ENCODE assay signal across 8 mouse cellular contexts in the genomic region with DNA sequence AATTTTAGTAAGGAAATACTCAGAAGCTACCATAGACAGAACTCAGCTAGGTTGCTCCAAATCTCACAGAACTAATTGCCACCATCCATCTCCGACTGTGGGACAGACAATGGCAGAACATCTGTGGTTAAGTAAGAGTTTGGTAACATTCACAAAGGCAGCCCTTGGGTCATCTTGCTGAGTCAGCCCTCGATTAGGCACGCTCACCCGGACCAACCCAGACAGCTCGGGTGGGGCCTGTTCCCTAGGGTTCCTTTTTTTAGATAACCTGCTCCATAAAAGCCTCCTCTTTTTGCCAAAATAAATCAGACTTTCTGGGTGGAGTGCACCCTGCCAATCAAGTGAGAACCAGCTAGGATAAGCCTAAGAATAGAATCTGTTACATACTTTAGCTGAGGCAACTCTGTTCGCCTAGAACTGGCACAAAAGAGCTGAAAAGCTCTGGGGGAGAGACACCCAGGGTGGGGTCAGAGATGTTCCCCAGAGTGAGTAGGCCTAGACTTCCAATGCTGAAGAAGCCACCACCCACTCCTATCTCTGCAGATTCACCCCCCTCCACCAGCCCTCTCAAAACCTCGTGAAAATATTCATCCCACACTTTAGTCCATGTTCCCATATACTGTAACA. TPM values are rescaled to one million over a fixed set of nuclear protein-coding genes. Genes with fewer than 3 reads are reported as not detected.
DNase-seq lines count a peak whose midpoint lies in the region; ATAC-seq lines count a peak whose summit lies in the region.

No protein-coding gene starts in this region.

- no peak overlapping the region for H3K4me3 ChIP-seq in midbrain, embryonic 12.5 days
- no peak overlapping the region for H3K4me3 ChIP-seq in midbrain, embryonic 14.5 days (replicated peaks; ENCODE audit: low read depth, low read length)
- H3K4me3 ChIP-seq in heart, embryonic 12.5 days, result no peak overlapping the region

- H3K4me2 ChIP-seq in midbrain, embryonic 12.5 days (replicated peaks), result no peak overlapping the region
- no peak overlapping the region for H3K4me2 ChIP-seq in midbrain, embryonic 14.5 days (ENCODE audit: low read length)
- 0 out of 2 replicates have a peak overlapping the region, but pooled peaks have one; percentile 9 for H3K4me2 ChIP-seq in heart, embryonic 12.5 days

- H3K4me1 ChIP-seq in midbrain, embryonic 12.5 days, result peaks cover 5% of the 10 kb centered on the region; the same call in 1 of the 2 replicates
- H3K4me1 ChIP-seq in midbrain, embryonic 14.5 days (ENCODE audit: control insufficient read depth, insufficient read depth, low read length), result no peaks in the 10 kb centered on the region
- H3K4me1 ChIP-seq in heart, embryonic 12.5 days (replicated peaks), result peaks cover 86% of the 10 kb centered on the region

- no peaks in the 10 kb centered on the region for H3K9me3 ChIP-seq in midbrain, embryonic 12.5 days
- no peaks in the 10 kb centered on the region for H3K9me3 ChIP-seq in midbrain, embryonic 14.5 days (ENCODE audit: control insufficient read depth, low read length)
- no peaks in the 10 kb centered on the region for H3K9me3 ChIP-seq in heart, embryonic 12.5 days (replicated peaks)

- H3K9ac ChIP-seq in midbrain, embryonic 12.5 days (replicated peaks), result no peak overlapping the region
- H3K9ac ChIP-seq in midbrain, embryonic 14.5 days (replicated peaks; ENCODE audit: low read length), result no peak overlapping the region
- H3K9ac ChIP-seq in heart, embryonic 12.5 days, result peak overlapping the region; percentile 33; the same call in 1 of the 2 replicates

- H3K27me3 ChIP-seq in midbrain, embryonic 12.5 days, result no peaks in the 10 kb centered on the region
- H3K27me3 ChIP-seq in midbrain, embryonic 14.5 days (ENCODE audit: control insufficient read depth, insufficient read depth, low read length), result no peaks in the 10 kb centered on the region
- H3K27me3 ChIP-seq in heart, embryonic 12.5 days (replicated peaks), result no peaks in the 10 kb centered on the region

- 58% methylated on average over 7 of the region's 7 CpGs for WGBS in midbrain, embryonic 12.5 days
- 47% methylated on average over 7 of the region's 7 CpGs for WGBS in midbrain, embryonic 14.5 days
- WGBS in heart, embryonic 12.5 days, result 18% methylated on average over 7 of the region's 7 CpGs

- no peaks in the 10 kb centered on the region for H3K36me3 ChIP-seq in midbrain, embryonic 12.5 days
- no peaks in the 10 kb centered on the region for H3K36me3 ChIP-seq in midbrain, embryonic 14.5 days (ENCODE audit: control insufficient read depth, insufficient read depth, low read length)
- 0 out of 2 replicates have a peak, but pooled peaks cover 3% of the 10 kb centered on the region for H3K36me3 ChIP-seq in heart, embryonic 12.5 days

- no peak overlapping the region for H3K27ac ChIP-seq in midbrain, embryonic 12.5 days (replicated peaks)
- H3K27ac ChIP-seq in midbrain, embryonic 14.5 days (replicated peaks; ENCODE audit: low read depth, low read length), result no peak overlapping the region
- peak overlapping the region; percentile 78 for H3K27ac ChIP-seq in heart, embryonic 12.5 days (ENCODE audit: poor library complexity, severe bottlenecking)

- no peak for DNase-seq in midbrain, embryonic 14.5 days
- peak; percentile 48 for DNase-seq in adrenal gland, postnatal 25 days
- DNase-seq in lung, postnatal 36 days, result peak; percentile 79
- no peak for DNase-seq in right cerebral cortex, postnatal 25 days
- DNase-seq in cerebellum, postnatal 14 days, result no peak
- DNase-seq in left cerebral cortex, adult 18-20 months (ENCODE audit: low spot score in 2 of 2), result no peak

- 0 out of 2 replicates have a peak, but pooled peaks have one; percentile 47 for ATAC-seq in midbrain, embryonic 12.5 days (ENCODE audit: low FRiP score, low read depth)
- ATAC-seq in midbrain, embryonic 14.5 days (ENCODE audit: low FRiP score, low TSS enrichment), result no peak
- ATAC-seq in heart, embryonic 12.5 days (ENCODE audit: insufficient number of reproducible peaks, low FRiP score), result no peak

RNA-seq across cellular contexts. Expression of gene Fndc3b, which starts 54.2 kb away (rescaled TPM):
- 14.2 and 14.6 TPM in 2 replicates for polyA plus RNA-seq in midbrain, embryonic 12.5 days (2016; fragmentation: Nextera tagmentation; extraction: Ambion mirVana)
- 6.7 and 8.1 TPM in 2 replicates for polyA plus RNA-seq in midbrain, embryonic 14.5 days (2014; fragmentation: Nextera tagmentation; extraction: Ambion mirVana)
- total RNA-seq in adrenal gland, postnatal 25 days (2021), result 107 and 113 TPM in 2 replicates
- 36.8 and 43.6 TPM in 2 replicates for polyA plus RNA-seq in heart, embryonic 12.5 days (2016; fragmentation: Nextera tagmentation; extraction: Ambion mirVana)
- 10 to 100 TPM; 24.0 TPM for total RNA-seq in left cerebral cortex, adult 18-20 months (2021)

Comparison
In these comparisons a context has a peak if more than half of its experiments do, and no peak if none do; other contexts are left out.
1. DNase-seq: peak in adrenal gland, postnatal 25 days (single experiment) and lung, postnatal 36 days (single experiment); none in midbrain, embryonic 14.5 days (single experiment), right cerebral cortex, postnatal 25 days (single experiment), cerebellum, postnatal 14 days (0 of 2) and left cerebral cortex, adult 18-20 months (0 of 2).